Comparison of ENCODE assay signal across 9 mouse cellular contexts in genomic region chr17:46129741-46130498, GRCm38 (mm10). TPM values are rescaled to one million over a fixed set of nuclear protein-coding genes. Genes with fewer than 3 reads are reported as not detected.
DNase-seq lines count a peak whose midpoint lies in the region; ATAC-seq lines count a peak whose summit lies in the region.
"Had no signal": no experiment of that assay in that cellular context is flagged by ENCODE, and none has a peak within 500 bp of the region (broad histone marks: within the 10 kb centered on the region; RNA-seq: fewer than 3 reads in every experiment).

No protein-coding gene starts in this region.

- peaks cover 20% of the 10 kb centered on the region for H3K4me1 ChIP-seq in heart, embryonic 10.5 days
- peaks cover 11% of the 10 kb centered on the region; the same call in 1 of the 2 replicates for H3K4me1 ChIP-seq in limb, embryonic 15.5 days

- H3K4me3 ChIP-seq in heart, embryonic 10.5 days = no peak overlapping the region
- H3K4me3 ChIP-seq in limb, embryonic 15.5 days = no peak overlapping the region
- H3K4me3 ChIP-seq: left cerebral cortex, adult 2 months had no signal

- WGBS in heart, embryonic 10.5 days = 81% methylated on average over 13 of the region's 13 CpGs
- 62% methylated on average over 13 of the region's 13 CpGs for WGBS in limb, embryonic 15.5 days

- H3K4me2 ChIP-seq in limb, embryonic 15.5 days = no peak overlapping the region

- H3K9me3 ChIP-seq in heart, embryonic 10.5 days = no peaks in the 10 kb centered on the region
- H3K9me3 ChIP-seq in limb, embryonic 15.5 days = no peaks in the 10 kb centered on the region

- peaks cover 11% of the 10 kb centered on the region; the same call in 1 of the 2 replicates for H3K27me3 ChIP-seq in heart, embryonic 10.5 days (ENCODE audit: insufficient read depth, poor library complexity, severe bottlenecking)
- H3K27me3 ChIP-seq in limb, embryonic 15.5 days = no peaks in the 10 kb centered on the region

- peak; percentile 71 to 85 for DNase-seq in heart, adult 18-20 months
- DNase-seq in heart, embryonic 10.5 days (ENCODE audit: low spot score) = no peak
- peak; percentile 27 for DNase-seq in 3T3-L1 (ENCODE audit: low read depth, low spot score)
- DNase-seq in gastrocnemius, adult 18-20 months (ENCODE audit: low spot score) = peak; percentile 72
- DNase-seq in yolk sac, embryonic 10.5 days (ENCODE audit: low spot score) = no peak
- DNase-seq in thymus, postnatal 0 days (ENCODE audit: low spot score) = no peak
- DNase-seq in frontal cortex, adult 2 months (ENCODE audit: extremely low spot score in 1 of 2, low spot score in 1 of 2) = no peak

- H3K36me3 ChIP-seq in heart, embryonic 10.5 days = peaks cover 52% of the 10 kb centered on the region
- peaks cover 53% of the 10 kb centered on the region for H3K36me3 ChIP-seq in limb, embryonic 15.5 days

- peak; percentile 75; the same call in 1 of the 2 replicates for ATAC-seq in limb, embryonic 15.5 days (ENCODE audit: insufficient number of reproducible peaks, low FRiP score, low TSS enrichment, low read depth)

- H3K9ac ChIP-seq in limb, embryonic 15.5 days = no peak overlapping the region

- no peak overlapping the region for H3K27ac ChIP-seq in heart, embryonic 10.5 days
- peak overlapping the region; percentile 69 for H3K27ac ChIP-seq in limb, embryonic 15.5 days
- H3K27ac ChIP-seq: left cerebral cortex, adult 2 months had no signal

RNA-seq across cellular contexts. Expression of gene Rsph9, which starts 14.1 kb away (rescaled TPM):
- total RNA-seq in heart, adult 18-20 months (2021) = under 1 TPM; 0.41 to 0.60 TPM
- 5.1 and 7.3 TPM in 2 replicates for polyA plus RNA-seq in heart, embryonic 10.5 days (2016; fragmentation: Nextera tagmentation; extraction: Ambion mirVana)
- total RNA-seq in gastrocnemius, adult 18-20 months (2021) = under 1 TPM; 0.47 to 0.57 TPM
- 9.6 and 10.1 TPM in 2 replicates for polyA plus RNA-seq in limb, embryonic 15.5 days (2015; fragmentation: Nextera tagmentation; extraction: Ambion mirVana)
- 2.0 and 2.7 TPM in 2 replicates for polyA plus RNA-seq in thymus, postnatal 0 days (2015; fragmentation: Nextera tagmentation; extraction: Ambion mirVana)
- 29.9 and 37.9 TPM in 2 replicates for polyA plus RNA-seq in frontal cortex, adult 2 months (2012; rRNA removed)

RNA-seq across cellular contexts. Expression of gene Mrps18a, which starts 19.1 kb away (rescaled TPM):
- 100 to 1,000 TPM; 143 to 145 TPM for total RNA-seq in heart, adult 18-20 months (2021)
- 150 and 166 TPM in 2 replicates for polyA plus RNA-seq in heart, embryonic 10.5 days (2016; fragmentation: Nextera tagmentation; extraction: Ambion mirVana)
- 10 to 100 TPM; 86.2 to 99.1 TPM for total RNA-seq in gastrocnemius, adult 18-20 months (2021)
- polyA plus RNA-seq in limb, embryonic 15.5 days (2015; fragmentation: Nextera tagmentation; extraction: Ambion mirVana) = 126 and 132 TPM in 2 replicates
- 126 TPM in 2 replicates for polyA plus RNA-seq in thymus, postnatal 0 days (2015; fragmentation: Nextera tagmentation; extraction: Ambion mirVana)
- polyA plus RNA-seq in frontal cortex, adult 2 months (2012; rRNA removed) = 94.8 and 106 TPM in 2 replicates

RNA-seq across cellular contexts. Expression of gene Mad2l1bp, which starts 23.4 kb away (rescaled TPM):
- total RNA-seq in heart, adult 18-20 months (2021) = 10 to 100 TPM; 28.0 to 30.4 TPM
- 39.9 and 41.6 TPM in 2 replicates for polyA plus RNA-seq in heart, embryonic 10.5 days (2016; fragmentation: Nextera tagmentation; extraction: Ambion mirVana)
- 10 to 100 TPM; 16.6 to 19.3 TPM for total RNA-seq in gastrocnemius, adult 18-20 months (2021)
- 35.1 and 36.4 TPM in 2 replicates for polyA plus RNA-seq in limb, embryonic 15.5 days (2015; fragmentation: Nextera tagmentation; extraction: Ambion mirVana)
- 61.6 and 62.3 TPM in 2 replicates for polyA plus RNA-seq in thymus, postnatal 0 days (2015; fragmentation: Nextera tagmentation; extraction: Ambion mirVana)
- 14.2 and 14.8 TPM in 2 replicates for polyA plus RNA-seq in frontal cortex, adult 2 months (2012; rRNA removed)

RNA-seq across cellular contexts. Expression of gene Gtpbp2, which starts 30.9 kb away (rescaled TPM):
- 10 to 100 TPM; 49.5 to 51.2 TPM for total RNA-seq in heart, adult 18-20 months (2021)
- polyA plus RNA-seq in heart, embryonic 10.5 days (2016; fragmentation: Nextera tagmentation; extraction: Ambion mirVana) = 32.3 and 34.9 TPM in 2 replicates
- 10 to 100 TPM; 41.0 to 41.4 TPM for total RNA-seq in gastrocnemius, adult 18-20 months (2021)
- polyA plus RNA-seq in limb, embryonic 15.5 days (2015; fragmentation: Nextera tagmentation; extraction: Ambion mirVana) = 35.6 and 39.6 TPM in 2 replicates
- polyA plus RNA-seq in thymus, postnatal 0 days (2015; fragmentation: Nextera tagmentation; extraction: Ambion mirVana) = 31.4 and 37.6 TPM in 2 replicates
- polyA plus RNA-seq in frontal cortex, adult 2 months (2012; rRNA removed) = 151 and 168 TPM in 2 replicates

Comparison
In these comparisons a context has a peak if more than half of its experiments do, and no peak if none do; other contexts are left out.
1. DNase-seq: peak in heart, adult 18-20 months (2 of 2), 3T3-L1 (single experiment) and gastrocnemius, adult 18-20 months (single experiment); none in heart, embryonic 10.5 days (single experiment), yolk sac, embryonic 10.5 days (single experiment), thymus, postnatal 0 days (single experiment) and frontal cortex, adult 2 months (0 of 2).